Mouse (Mus musculus) liver, adult 2 months (tissue): ENCODE measurements around the gene Pappa.

Experiments used
- CTCF ChIP-seq: fragments of 200-500 bp; IDR thresholded peaks from 2 replicates; pipeline ENCODE4 v1.5.1; 2011; ENCODE audit warnings: low read depth, low read length, control low read depth
- POLR2A ChIP-seq: fragments of 200-500 bp; IDR thresholded peaks from 2 replicates; pipeline ENCODE4 v1.6.1; 2011; ENCODE audit warnings: low read length, control low read depth; ENCODE audit not compliant: insufficient read depth; ENCODE audit errors: extremely low read depth

DNA sequence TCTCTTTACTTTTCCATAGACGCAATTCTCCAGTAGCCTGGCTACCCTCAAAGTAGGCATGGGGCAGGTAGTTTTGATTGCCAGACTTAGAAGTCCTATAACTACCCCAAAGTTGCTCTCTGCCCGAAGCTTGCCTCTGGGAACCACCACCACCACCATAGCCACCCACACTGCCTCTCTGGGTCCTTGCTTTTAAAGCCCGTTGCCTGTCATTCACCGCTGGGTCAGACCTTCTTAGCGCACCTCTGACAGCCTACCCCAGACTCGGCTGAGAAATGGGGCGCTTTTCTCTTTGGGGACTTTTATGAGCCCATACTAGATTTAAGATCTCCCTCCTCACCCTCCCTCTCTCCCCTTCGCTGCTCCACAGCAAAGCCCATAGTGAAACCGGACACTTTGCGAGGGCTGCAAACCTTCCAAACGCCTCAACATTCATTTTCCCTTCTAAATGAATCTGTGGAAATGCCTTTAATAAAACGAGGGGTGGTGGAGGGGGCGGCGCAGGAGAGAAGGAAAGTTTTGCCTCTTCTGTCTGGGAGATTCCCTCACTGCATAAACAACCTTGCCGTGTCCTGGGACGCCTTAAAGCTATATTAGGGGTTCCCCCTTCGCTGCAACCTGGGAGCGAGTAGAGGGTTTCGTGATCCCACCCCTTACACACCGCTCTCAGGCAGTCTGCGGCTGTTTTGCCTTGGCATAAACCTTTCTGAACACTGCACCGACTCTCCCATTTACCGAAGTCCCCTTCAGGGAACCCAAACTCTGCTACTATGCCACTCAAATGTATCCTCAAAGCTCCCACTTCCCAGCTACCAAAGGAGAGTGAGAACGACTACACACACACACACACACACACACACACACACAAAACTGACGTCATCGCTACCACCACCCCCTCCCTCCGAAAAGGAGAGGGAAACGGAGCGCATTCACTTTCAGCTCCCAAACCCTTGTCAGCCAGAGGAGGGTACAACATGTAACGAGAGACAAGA, 1.7 kb downstream of the Pappa start:
- TF ChIP-seq CTCF (no peak), POLR2A (no peak)
